Mouse (Mus musculus): ENCODE measurements around the gene Atg10.

DNA sequence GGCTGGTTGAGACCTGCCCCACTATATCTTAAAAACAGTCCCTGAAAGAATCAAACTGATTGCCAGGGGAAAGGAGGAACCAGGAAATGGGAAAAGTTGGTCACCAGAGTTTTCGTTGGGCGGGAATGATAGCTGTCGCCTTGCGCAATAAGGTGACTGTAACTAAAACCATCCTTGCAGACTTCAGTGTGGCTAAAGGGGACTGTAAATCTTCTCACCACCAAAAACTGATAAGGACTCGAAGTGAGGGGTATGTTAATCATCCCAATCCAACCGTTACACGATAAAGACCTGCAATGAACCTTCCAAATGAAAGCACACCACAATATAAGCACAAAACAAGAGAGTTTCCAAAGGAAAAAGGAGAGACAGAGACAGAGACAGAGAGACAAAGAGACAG is 57.5 kb downstream of the Atg10 start:
- no peak for TF ChIP-seq CTCF (IDR thresholded peaks at IDR 0.05; ENCODE audit: low read depth)
- TF ChIP-seq EP300 (IDR thresholded peaks at IDR 0.05; ENCODE audit: low read depth): no peak

Measured in heart, postnatal 0 days (tissue).